Mouse (Mus musculus) intestine, embryonic 15.5 days (tissue): ENCODE results near the gene Bsx. TPM values are rescaled to one million over a fixed set of nuclear protein-coding genes. Genes with fewer than 3 reads are reported as not detected.

Experiments
- ATAC-seq: fragments of 200-750 bp; cut with Nextera tagmentation; 2 replicates; pipeline ENCODE4 v1.8.0; 2017; ENCODE audit warnings: moderate TSS enrichment, moderate library complexity
- H3K27ac ChIP-seq: fragments of 300-500 bp; sonication (generic); 2 replicates; pipeline ENCODE4 v1.5.1; 2015; ENCODE audit warnings: mild to moderate bottlenecking, inconsistent platforms
- H3K27me3 ChIP-seq: fragments of 300-500 bp; sonication (generic); replicated peaks from 2 replicates; pipeline ENCODE4 v1.6.1; 2015; ENCODE audit warnings: inconsistent platforms
- H3K36me3 ChIP-seq: fragments of 300-500 bp; sonication (generic); 2 replicates; pipeline ENCODE4 v1.6.1; 2015; ENCODE audit warnings: inconsistent platforms
- H3K4me1 ChIP-seq: fragments of 300-500 bp; sonication (generic); replicated peaks from 2 replicates; pipeline ENCODE4 v1.6.1; 2015; ENCODE audit warnings: inconsistent platforms
- H3K4me2 ChIP-seq: fragments of 300-500 bp; sonication (generic); replicated peaks from 2 replicates; pipeline ENCODE4 v1.6.1; 2015; ENCODE audit warnings: mild to moderate bottlenecking, inconsistent platforms
- H3K4me3 ChIP-seq: fragments of 300-500 bp; sonication (generic); replicated peaks from 2 replicates; pipeline ENCODE4 v1.5.1; 2015; ENCODE audit warnings: inconsistent platforms
- H3K9ac ChIP-seq: fragments of 300-500 bp; sonication (generic); 2 replicates; pipeline ENCODE4 v1.6.1; 2015; ENCODE audit warnings: inconsistent platforms
- H3K9me3 ChIP-seq: fragments of 300-500 bp; sonication (generic); 2 replicates; pipeline ENCODE4 v1.6.1; 2016; ENCODE audit warnings: inconsistent platforms
- WGBS: fragments of 180-500 bp; shearing (Covaris S2); methylation state at CpG from one replicate; pipeline ENCODE4 v1.1.7; 2015; 5-methylcytosine and 5-hydroxymethylcytosine counted together
- polyA plus RNA-seq: library from polyadenylated mRNA; unstranded; fragments of >200 nt; fragmentation: Nextera tagmentation; extraction: Ambion mirVana; gene quantifications from 2 replicates; pipeline ENCODE4 v1.2.1, GENCODE M21; 2015

The Bsx gene
- polyA plus RNA-seq, 1 experiment from 2014 or later: not detected

DNA sequence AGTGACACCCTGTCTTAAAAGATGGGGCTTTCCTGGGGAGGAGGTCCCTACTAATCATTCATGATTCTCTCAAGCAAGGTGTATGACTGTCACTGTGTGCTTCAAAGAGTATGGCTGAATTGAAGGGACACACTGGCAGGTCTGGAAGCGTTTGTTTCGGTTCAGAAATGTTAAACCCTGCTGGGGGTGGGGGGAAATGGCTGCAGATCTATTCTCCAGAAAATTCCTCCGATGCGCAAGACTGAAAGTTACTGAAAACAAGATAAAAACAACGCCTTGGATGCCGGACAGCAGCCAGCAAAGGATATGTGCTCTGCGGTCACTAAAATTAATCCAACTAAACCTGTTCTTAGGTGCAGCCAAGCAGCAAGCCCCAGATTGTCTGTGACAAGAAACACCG is 34.5 kb downstream of the Bsx start:
- Histone ChIP-seq H3K27me3 (no peaks in the 10 kb centered on the region), H3K4me3 (no peak overlapping the region), H3K4me1 (no peaks in the 10 kb centered on the region), H3K9ac (no peak overlapping the region), H3K36me3 (no peaks in the 10 kb centered on the region), H3K9me3 (no peaks in the 10 kb centered on the region), H3K27ac (no peak overlapping the region), H3K4me2 (no peak overlapping the region)
- WGBS: 84% methylated on average over 8 of the region's 8 CpGs
- ATAC-seq: no peak

DNA sequence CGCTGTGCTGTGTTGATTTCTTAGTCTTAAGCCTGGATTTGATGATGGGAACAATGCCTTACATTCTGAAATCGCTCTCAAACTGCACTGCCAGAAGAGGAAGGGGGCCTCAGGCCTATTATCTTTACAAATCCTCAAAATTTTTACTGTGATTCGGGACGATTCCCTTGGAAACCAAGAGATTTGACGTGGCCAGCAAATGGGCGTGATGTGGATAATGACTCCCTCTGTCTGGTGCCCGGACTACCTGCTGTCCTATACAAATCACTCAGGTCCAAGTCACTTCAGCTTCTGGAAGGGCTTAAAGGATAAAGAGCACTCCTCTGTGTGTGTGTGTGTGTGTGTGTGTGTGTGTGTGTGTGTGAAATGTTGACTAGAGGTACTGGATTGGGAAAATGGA is 35.0 kb downstream of the Bsx start:
- Histone ChIP-seq H3K9ac (no peak overlapping the region), H3K4me2 (no peak overlapping the region), H3K36me3 (no peaks in the 10 kb centered on the region), H3K4me1 (no peaks in the 10 kb centered on the region), H3K4me3 (no peak overlapping the region), H3K27ac (no peak overlapping the region), H3K9me3 (no peaks in the 10 kb centered on the region), H3K27me3 (no peaks in the 10 kb centered on the region)
- no peak for ATAC-seq
- WGBS: 79% methylated on average over 7 of the region's 7 CpGs

DNA sequence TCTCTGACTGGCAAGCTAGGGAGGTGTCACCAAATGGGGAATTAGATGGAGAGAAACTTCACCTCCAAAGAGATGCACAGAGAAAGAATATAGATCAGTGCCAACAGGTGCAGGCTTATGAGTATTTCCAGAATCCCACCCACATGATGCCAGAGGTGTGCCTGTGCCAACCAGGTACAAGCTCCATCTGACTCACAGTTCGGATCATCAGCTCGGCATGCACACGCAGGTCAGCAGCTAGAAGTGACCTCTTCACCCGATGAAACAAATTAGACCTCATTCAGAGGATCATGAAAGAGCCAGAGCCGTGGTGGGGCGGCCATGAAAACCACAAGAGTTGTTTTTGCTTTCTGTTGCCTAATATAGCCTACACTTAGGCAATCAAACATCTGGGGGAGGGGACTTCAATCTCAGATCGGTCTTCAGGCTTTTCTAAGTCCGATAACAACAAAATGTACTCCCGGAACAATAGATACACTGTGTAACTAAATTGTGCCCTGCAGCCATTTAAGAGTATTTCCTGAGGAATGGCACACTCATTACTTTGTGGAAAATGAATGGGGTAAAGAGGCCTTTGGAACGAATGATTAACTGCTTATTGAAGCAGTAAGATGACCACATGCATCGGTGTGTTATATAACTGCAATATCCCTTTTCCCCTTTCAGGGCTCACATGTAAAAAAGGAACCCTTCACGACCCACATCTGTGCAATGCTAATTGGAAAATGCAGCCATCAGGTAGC is 44.1 kb downstream of the Bsx start:
- ATAC-seq: no peak
- H3K4me3 ChIP-seq: no peak overlapping the region
- H3K9ac ChIP-seq: no peak overlapping the region
- no peak overlapping the region for H3K4me2 ChIP-seq
- no peaks in the 10 kb centered on the region for H3K27me3 ChIP-seq
- no peaks in the 10 kb centered on the region for H3K9me3 ChIP-seq
- H3K4me1 ChIP-seq: no peaks in the 10 kb centered on the region
- 66% methylated on average over 12 of the region's 12 CpGs for WGBS
- no peak overlapping the region for H3K27ac ChIP-seq
- H3K36me3 ChIP-seq: no peaks in the 10 kb centered on the region

DNA sequence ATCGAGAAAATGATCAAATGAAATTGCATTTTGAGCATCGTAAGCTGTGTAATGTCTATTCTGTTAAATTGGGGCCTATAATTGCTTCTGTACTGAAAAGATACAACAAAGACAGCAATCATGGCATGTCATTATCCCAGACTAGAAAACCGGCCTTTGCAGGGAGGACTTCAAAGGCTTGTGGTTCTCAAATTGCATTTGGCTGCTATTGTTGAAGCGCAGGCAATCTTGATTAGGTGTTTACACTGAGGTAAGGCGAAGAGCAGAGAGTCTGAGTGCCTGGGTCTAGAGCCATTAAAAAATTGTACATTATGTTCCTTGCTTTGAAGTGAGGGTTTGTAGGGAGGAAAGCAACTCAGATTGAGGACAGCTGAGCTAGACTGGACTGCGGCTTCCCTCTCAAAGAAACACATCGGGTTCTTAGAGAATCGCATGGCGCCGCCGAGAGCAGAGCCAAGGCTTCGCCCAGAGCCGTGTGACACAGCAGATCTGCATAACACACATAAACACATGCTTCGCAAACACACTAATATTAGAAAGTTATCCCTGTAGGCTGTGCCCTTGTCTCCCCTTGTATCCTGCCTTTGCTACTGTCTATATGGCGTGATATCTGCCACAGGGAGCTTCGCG is 53.5 kb downstream of the Bsx start:
- Histone ChIP-seq H3K4me3 (no peak overlapping the region), H3K27me3 (no peaks in the 10 kb centered on the region), H3K9ac (no peak overlapping the region), H3K9me3 (no peaks in the 10 kb centered on the region), H3K27ac (no peak overlapping the region), H3K4me2 (no peak overlapping the region), H3K36me3 (no peaks in the 10 kb centered on the region), H3K4me1 (no peaks in the 10 kb centered on the region)
- 79% methylated on average over 17 of the region's 17 CpGs for WGBS
- no peak for ATAC-seq

Other genes with a start within 250 kb of the Bsx start
- not detected in 2 replicates for gene Gm21915, start 203.5 kb upstream of the Bsx start, polyA plus RNA-seq
- gene Clmp, start 188.2 kb upstream of the Bsx start, polyA plus RNA-seq: 25.6 and 26.7 TPM in 2 replicates
- 2,425 and 2,606 TPM in 2 replicates for gene Hspa8, start 73.1 kb upstream of the Bsx start, polyA plus RNA-seq
- gene Jhy, start 90.0 kb downstream of the Bsx start, polyA plus RNA-seq: 0.08 TPM in 1 of 2 replicates, not detected in the other
- gene Crtam, start 130.5 kb downstream of the Bsx start, polyA plus RNA-seq: 0.11 and 0.31 TPM in 2 replicates